Mouse (Mus musculus) liver, embryonic 14.5 days (tissue): ENCODE data around the gene Ankrd13b. TPM values are rescaled to one million over a fixed set of nuclear protein-coding genes. Genes with fewer than 3 reads are reported as not detected.
A peak's percentile ranks its signal among the peaks of the same experiment; 100 is the strongest.

Experiments used
- ATAC-seq: fragments of 200-750 bp; cut with Nextera tagmentation; 2 replicates; pipeline ENCODE4 v1.8.0; 2017; ENCODE audit warnings: moderate number of reproducible peaks, mild to moderate bottlenecking, moderate library complexity; ENCODE audit not compliant: insufficient read depth
- DNase-seq, 3 experiments: peaks; one replicate each; pipeline ENCODE4 v3.0.0-alpha.2; 2012 to 2013; ENCODE audit warnings: low read depth in 3 of 3, low spot score in 3 of 3
- H3K27ac ChIP-seq: fragments of 300-500 bp; sonication (generic); 2 replicates; pipeline ENCODE4 v1.5.1; 2014; ENCODE audit warnings: moderate library complexity, mild to moderate bottlenecking, control low read depth, inconsistent platforms
- H3K27me3 ChIP-seq: fragments of 300-500 bp; sonication (generic); 2 replicates; pipeline ENCODE4 v1.6.1; 2014; ENCODE audit warnings: mild to moderate bottlenecking, low read length, moderate library complexity; ENCODE audit not compliant: control insufficient read depth, insufficient read depth
- H3K36me3 ChIP-seq: fragments of 300-500 bp; sonication (generic); replicated peaks from 2 replicates; pipeline ENCODE4 v1.6.1; 2014; ENCODE audit warnings: low read depth; ENCODE audit not compliant: control insufficient read depth, insufficient read depth
- H3K4me1 ChIP-seq, 2 experiments: fragments of 200-500 bp in 1 of 2; fragments of 300-500 bp in 1 of 2; sonication (generic) in 1 of 2; replicated peaks; 2 replicates each; pipeline ENCODE4 v1.6.1; 2012 to 2014; ENCODE audit warnings: antibody characterized with exemption in 1 of 2, inconsistent platforms in 1 of 2, low read length in 1 of 2; ENCODE audit not compliant: control insufficient read depth in 2 of 2, insufficient read depth in 2 of 2
- H3K4me2 ChIP-seq: fragments of 300-500 bp; sonication (generic); 2 replicates; pipeline ENCODE4 v1.6.1; 2014; ENCODE audit warnings: low read depth, mild to moderate bottlenecking, control low read depth, moderate library complexity
- H3K4me3 ChIP-seq, 2 experiments: fragments of 200-500 bp in 1 of 2; fragments of 300-500 bp in 1 of 2; sonication (generic) in 1 of 2; 2 replicates each; pipeline ENCODE4 v1.5.1; 2012 to 2014; ENCODE audit warnings: low read depth in 2 of 2, low read length in 2 of 2, mild to moderate bottlenecking in 2 of 2, control low read depth in 1 of 2, inconsistent platforms in 1 of 2, moderate library complexity in 1 of 2; ENCODE audit not compliant: insufficient read depth in 1 of 2
- H3K9ac ChIP-seq: fragments of 300-500 bp; sonication (generic); replicated peaks from 2 replicates; pipeline ENCODE4 v1.6.1; 2014; ENCODE audit warnings: mild to moderate bottlenecking, control low read depth, moderate library complexity
- H3K9me3 ChIP-seq: fragments of 300-500 bp; sonication (generic); 2 replicates; pipeline ENCODE4 v1.6.1; 2016; ENCODE audit warnings: low read length, mixed read lengths; ENCODE audit not compliant: control insufficient read depth
- CTCF ChIP-seq: IDR thresholded peaks from 2 replicates; pipeline ENCODE4 v1.5.1; 2016; ENCODE audit warnings: antibody characterized with exemption, low read depth, control low read depth
- EP300 ChIP-seq: IDR thresholded peaks from 2 replicates; pipeline ENCODE4 v1.6.1; 2016; ENCODE audit warnings: antibody characterized with exemption, low read depth
- whole genome bisulfite sequencing: fragments of 180-500 bp; shearing (Covaris S2); extraction: QIAGEN DNeasy Blood & Tissue Kit; methylation state at CpG from one replicate; pipeline ENCODE4 v1.1.7; 2014; ENCODE audit not compliant: insufficient replicate concordance; 5-methylcytosine and 5-hydroxymethylcytosine counted together
- polyA plus RNA-seq, 2 experiments: library from polyadenylated mRNA; depleted of rRNA in 1 of 2; stranded (reverse) in 1 of 2; unstranded in 1 of 2; fragments of >200 nt; fragmentation: Nextera tagmentation in 1 of 2; extraction: Ambion mirVana in 1 of 2; gene quantifications; 2 replicates each; pipeline versions ENCODE4 v1.2.1 to v1.2.3; 2012 to 2014

Gene Ankrd13b
- polyA plus RNA-seq, 2 experiments: 0.67 to 4.1 TPM

DNA sequence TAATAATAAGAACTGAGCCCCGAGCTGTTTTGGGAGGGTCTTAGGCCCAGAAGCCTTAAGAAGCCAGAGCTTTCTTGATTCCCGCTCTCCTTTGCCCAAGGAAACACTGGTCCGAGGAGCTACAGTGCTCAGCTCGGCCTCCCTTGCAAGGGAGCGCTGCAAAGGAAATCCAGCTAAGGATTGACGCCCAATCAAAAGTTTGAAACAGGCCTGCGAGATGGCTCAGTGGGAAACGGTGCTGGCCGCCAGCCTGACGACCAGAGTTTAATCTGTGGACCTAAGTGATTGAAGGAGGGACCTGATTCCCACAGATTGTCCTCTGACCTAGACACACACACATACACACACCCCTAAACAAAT lies 24.3 kb upstream of the Ankrd13b start:
- Histone ChIP-seq H3K36me3 (no peaks in the 10 kb centered on the region), H3K9ac (peak overlapping the region; percentile 37), H3K4me1 (peaks cover 18 to 19% of the 10 kb centered on the region in 2 experiments), H3K27ac (no peak overlapping the region), H3K4me3 (peak overlapping the region; percentile 80 to 84), H3K27me3 (peaks cover 34% of the 10 kb centered on the region), H3K9me3 (no peaks in the 10 kb centered on the region), H3K4me2 (peak overlapping the region; percentile 98)
- WGBS: 8% methylated on average over 10 of the region's 10 CpGs
- TF ChIP-seq CTCF (no peak), EP300 (no peak)
- ATAC-seq: no peak
- DNase-seq: no peak

DNA sequence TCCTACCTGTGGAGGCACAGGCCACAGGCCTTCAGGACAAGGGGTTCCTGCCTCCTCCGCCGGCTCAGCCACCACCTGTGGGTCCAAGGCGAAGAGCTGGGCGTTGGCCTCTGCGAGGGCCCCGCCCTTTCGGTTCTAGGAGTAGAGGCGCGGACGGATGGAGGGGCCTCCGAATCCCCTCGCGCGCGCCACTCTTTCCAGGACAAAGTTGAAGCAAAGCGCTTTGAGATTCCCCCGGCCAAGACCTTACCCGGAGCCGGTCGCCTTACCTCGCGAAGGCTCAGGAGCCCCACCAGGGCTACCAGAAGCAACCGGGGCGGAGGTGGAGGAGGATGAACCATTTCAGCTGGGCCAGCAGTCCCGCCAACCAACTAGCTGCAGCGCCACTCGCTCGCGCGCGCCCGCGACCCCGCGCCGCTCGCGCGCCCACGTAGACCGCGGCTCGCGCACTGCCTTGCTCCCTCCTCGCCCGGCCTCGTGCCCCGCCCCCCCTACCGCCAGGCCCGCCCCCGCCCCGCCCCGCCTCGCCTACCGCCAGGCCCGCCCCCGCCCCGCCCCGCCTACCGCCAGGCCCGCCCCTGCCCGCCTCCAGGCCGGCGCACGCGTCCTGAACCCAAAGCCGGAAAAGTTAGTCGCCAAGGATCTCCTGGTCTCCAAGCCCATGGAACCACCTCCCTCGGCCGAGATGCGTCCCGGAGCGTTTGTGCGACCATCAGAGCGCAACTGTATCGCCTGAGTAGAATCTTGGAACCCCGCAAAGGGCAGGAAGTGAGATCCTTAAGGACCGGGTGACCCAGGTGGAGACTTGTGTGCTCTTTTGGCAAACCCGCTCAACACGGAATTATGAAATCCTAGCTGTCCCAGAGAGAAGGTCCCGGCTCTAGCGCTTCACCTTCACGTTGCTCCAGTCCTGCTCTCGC lies 23.7 kb upstream of the Ankrd13b start:
- Histone ChIP-seq H3K36me3 (no peaks in the 10 kb centered on the region), H3K9me3 (no peaks in the 10 kb centered on the region), H3K9ac (peak overlapping the region; percentile 70), H3K27ac (peak overlapping the region; percentile 11; the same call in 1 of the 2 replicates), H3K4me2 (peak overlapping the region; percentile 98), H3K4me3 (peak overlapping the region; percentile 80 to 84), H3K4me1 (peaks cover 16 to 18% of the 10 kb centered on the region in 2 experiments), H3K27me3 (peaks cover 31% of the 10 kb centered on the region)
- DNase-seq (peak; percentile 55 to 63 (median 62)), ATAC-seq (peak; percentile 85)
- TF ChIP-seq CTCF: no peak
- TF ChIP-seq EP300: no peak
- under 1% methylated on average over 81 of the region's 84 CpGs for WGBS

DNA sequence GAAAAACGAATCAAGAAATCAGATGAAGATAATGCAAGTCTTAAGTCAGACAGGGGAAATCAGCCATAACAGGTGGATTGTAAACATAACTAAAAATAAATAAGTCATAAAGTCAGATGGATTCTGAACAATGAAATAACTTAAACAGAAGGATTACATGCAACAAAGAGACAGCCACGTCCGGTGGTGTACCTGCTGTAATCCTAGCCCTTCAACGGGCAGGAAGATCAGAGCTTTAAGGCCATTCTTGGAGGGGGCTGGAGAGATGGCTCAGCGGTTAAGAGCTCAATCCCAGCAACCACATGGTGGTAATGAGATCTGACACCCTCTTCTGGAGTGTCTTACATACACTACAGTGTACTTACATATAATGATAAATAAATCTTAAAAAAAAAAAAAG lies 21.9 kb upstream of the Ankrd13b start:
- H3K4me1 ChIP-seq: peaks cover 15 to 18% of the 10 kb centered on the region in 2 experiments
- no peak overlapping the region for H3K9ac ChIP-seq
- no peaks in the 10 kb centered on the region for H3K36me3 ChIP-seq
- DNase-seq (no peak), ATAC-seq (no peak)
- 71% methylated on average over 5 of the region's 5 CpGs for WGBS
- H3K27ac ChIP-seq: no peak overlapping the region
- H3K9me3 ChIP-seq: no peaks in the 10 kb centered on the region
- H3K4me2 ChIP-seq: no peak overlapping the region
- TF ChIP-seq CTCF (no peak), EP300 (no peak)
- peaks cover 18% of the 10 kb centered on the region for H3K27me3 ChIP-seq
- H3K4me3 ChIP-seq: no peak overlapping the region

DNA sequence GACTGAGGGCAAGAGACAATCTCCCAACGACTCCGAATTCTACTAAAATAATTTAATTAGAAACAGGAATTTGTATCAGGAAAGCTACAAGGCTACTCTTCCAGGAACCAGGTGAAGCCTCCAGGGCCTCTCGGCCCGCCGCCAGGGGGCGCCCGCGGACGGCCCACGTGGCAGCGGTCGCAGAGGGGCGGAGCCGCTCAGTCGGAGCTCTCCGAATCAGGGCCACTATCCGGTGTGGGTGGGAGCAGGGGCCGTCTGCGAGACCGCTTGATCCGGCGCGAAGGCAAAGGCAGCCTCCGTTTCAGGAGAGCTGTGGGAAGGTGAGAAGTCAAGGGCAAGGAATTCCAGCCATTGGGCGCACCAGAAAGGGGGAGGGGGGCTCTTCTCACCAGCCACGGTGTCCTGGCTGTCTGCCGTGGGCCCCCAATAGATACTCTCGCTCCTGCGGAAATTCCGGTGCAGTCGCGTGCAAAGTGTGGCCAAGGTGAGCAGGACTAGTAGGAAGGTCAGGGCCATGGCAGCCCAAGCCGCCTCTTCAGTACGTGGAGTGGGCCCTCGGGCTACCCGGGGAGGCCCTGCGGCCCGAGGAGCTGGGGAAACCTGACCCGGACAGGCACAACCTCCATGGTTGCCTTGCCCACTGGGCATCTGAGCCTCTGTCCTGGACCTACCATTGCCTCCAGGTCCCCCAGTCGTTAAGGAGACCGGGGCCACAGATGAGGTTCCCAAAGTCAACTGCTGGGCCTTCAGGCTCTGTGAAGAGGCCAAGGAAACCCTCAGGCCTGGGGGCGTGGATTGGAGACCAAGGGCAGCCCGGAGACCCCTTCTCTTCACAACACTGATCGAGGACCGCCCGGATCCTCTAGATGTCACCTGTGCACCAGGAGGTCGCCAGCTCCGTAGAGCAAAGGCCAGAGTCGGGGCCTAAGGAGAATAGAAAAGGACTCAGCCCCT lies 18.9 kb upstream of the Ankrd13b start:
- 24% methylated on average over 49 of the region's 49 CpGs for WGBS
- Histone ChIP-seq H3K36me3 (no peaks in the 10 kb centered on the region), H3K9me3 (no peaks in the 10 kb centered on the region), H3K4me2 (peak overlapping the region; percentile 68), H3K4me3 (peak overlapping the region; percentile 18 to 34; a peak in 3 of 4 replicates), H3K4me1 (peaks cover 3 to 6% of the 10 kb centered on the region in 2 experiments), H3K9ac (no peak overlapping the region), H3K27me3 (no peaks in the 10 kb centered on the region), H3K27ac (no peak overlapping the region)
- peak; percentile 61 to 62 (median 61) for DNase-seq
- peak; percentile 50; the same call in 1 of the 2 replicates for ATAC-seq
- TF ChIP-seq CTCF (peak; percentile 85), EP300 (no peak)
